8 mouse cellular contexts compared by ENCODE assay signal in the genomic region with DNA sequence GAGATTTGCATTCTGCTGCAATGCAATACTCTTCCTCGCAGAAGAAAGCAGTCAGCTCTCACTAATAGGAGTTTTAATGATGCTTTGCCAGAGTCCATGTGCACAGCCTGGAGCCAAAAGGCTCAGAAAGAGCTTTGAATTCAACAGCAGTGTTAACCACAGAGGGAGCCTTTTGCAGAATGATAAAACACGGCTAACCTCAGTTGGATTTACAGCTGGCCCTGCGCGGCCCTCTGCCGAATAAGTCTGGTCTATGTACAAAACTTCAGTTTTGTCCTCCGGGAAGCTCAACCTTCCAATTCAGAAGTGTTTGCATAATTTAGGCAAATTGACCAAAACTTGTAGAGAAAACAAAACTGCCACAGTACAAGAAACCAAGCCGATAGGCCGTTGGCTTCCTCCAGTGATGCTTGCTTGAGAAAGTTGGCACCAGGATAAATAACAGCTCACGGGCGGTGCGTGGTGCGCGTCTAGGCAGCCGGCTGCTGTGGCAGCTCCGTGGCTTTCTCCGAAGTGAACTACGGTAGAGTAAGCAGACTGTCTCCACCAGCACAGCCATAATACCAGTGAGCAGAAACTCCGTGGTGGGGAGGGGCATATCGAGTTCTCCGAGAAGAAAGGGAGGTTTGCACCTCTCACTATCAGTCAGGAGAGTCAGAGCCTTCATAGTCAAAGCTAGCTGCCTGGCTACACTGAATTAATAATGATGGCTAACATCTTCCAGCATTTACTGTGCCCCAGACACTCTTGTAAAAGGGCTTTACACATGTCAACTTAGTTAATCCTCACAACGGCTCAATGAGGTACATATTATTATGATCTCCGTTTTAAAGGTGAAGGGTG. TPM values are rescaled to one million over a fixed set of nuclear protein-coding genes. Genes with fewer than 3 reads are reported as not detected.
DNase-seq lines count a peak whose midpoint lies in the region; ATAC-seq and TF ChIP-seq lines count a peak whose summit lies in the region.

No protein-coding gene starts in this region.

- peak overlapping the region; percentile 94 for H3K27ac ChIP-seq in forebrain, embryonic 14.5 days (ENCODE audit: low read depth, low read length)
- no peak overlapping the region for H3K27ac ChIP-seq in intestine, postnatal 0 days (ENCODE audit: low read depth, low read length)
- H3K27ac ChIP-seq in stomach, embryonic 14.5 days (ENCODE audit: low read length) = no peak overlapping the region; the same call in 1 of the 2 replicates

- WGBS in forebrain, embryonic 14.5 days = 3% methylated on average over 22 of the region's 22 CpGs
- 35% methylated on average over 22 of the region's 22 CpGs for WGBS in intestine, postnatal 0 days
- WGBS in stomach, embryonic 14.5 days = 19% methylated on average over 22 of the region's 22 CpGs

- H3K27me3 ChIP-seq in E14TG2a.4 (ENCODE audit: insufficient read depth, low read length) = peaks cover 11% of the 10 kb centered on the region
- no peaks in the 10 kb centered on the region for H3K27me3 ChIP-seq in forebrain, embryonic 14.5 days (replicated peaks; ENCODE audit: control insufficient read depth, insufficient read depth, low read length)
- H3K27me3 ChIP-seq in intestine, postnatal 0 days (replicated peaks; ENCODE audit: control insufficient read depth, insufficient read depth, low read length) = no peaks in the 10 kb centered on the region
- no peaks in the 10 kb centered on the region for H3K27me3 ChIP-seq in stomach, embryonic 14.5 days (ENCODE audit: control insufficient read depth, insufficient read depth, low read length)

- peak overlapping the region; percentile 47 for H3K4me2 ChIP-seq in forebrain, embryonic 14.5 days (ENCODE audit: low read length)
- H3K4me2 ChIP-seq in intestine, postnatal 0 days (replicated peaks; ENCODE audit: low read depth) = peak overlapping the region; percentile 47
- H3K4me2 ChIP-seq in stomach, embryonic 14.5 days (replicated peaks; ENCODE audit: low read depth, low read length) = peak overlapping the region; percentile 36

- no peaks in the 10 kb centered on the region for H3K9me3 ChIP-seq in E14TG2a.4 (ENCODE audit: low read length)
- no peaks in the 10 kb centered on the region for H3K9me3 ChIP-seq in forebrain, embryonic 14.5 days (replicated peaks; ENCODE audit: control insufficient read depth, low read length)
- H3K9me3 ChIP-seq in intestine, postnatal 0 days (ENCODE audit: control insufficient read depth) = no peaks in the 10 kb centered on the region
- H3K9me3 ChIP-seq in stomach, embryonic 14.5 days (ENCODE audit: control insufficient read depth, low read depth, low read length) = no peaks in the 10 kb centered on the region

- ATAC-seq in forebrain, embryonic 14.5 days = peak; percentile 66
- ATAC-seq in intestine, postnatal 0 days = no peak
- ATAC-seq in stomach, embryonic 14.5 days (ENCODE audit: insufficient number of reproducible peaks, insufficient read depth, low FRiP score, low read depth) = no peak

- peaks cover 63% of the 10 kb centered on the region for H3K4me1 ChIP-seq in E14TG2a.4 (replicated peaks; ENCODE audit: low read depth, low read length)
- H3K4me1 ChIP-seq in forebrain, embryonic 14.5 days (ENCODE audit: control insufficient read depth, insufficient read depth, low read length) = peaks cover 41% of the 10 kb centered on the region
- H3K4me1 ChIP-seq in intestine, postnatal 0 days (replicated peaks; ENCODE audit: control insufficient read depth, insufficient read depth, low read length) = peaks cover 5% of the 10 kb centered on the region; the same call in 1 of the 2 replicates
- H3K4me1 ChIP-seq in stomach, embryonic 14.5 days (ENCODE audit: control insufficient read depth, insufficient read depth, low read length) = peaks cover 23% of the 10 kb centered on the region

- DNase-seq in cerebellum, postnatal 10 days = peak; percentile 44 to 47
- DNase-seq in cerebellum, adult 9-10 months = no peak
- DNase-seq in forebrain, embryonic 14.5 days (ENCODE audit: low spot score) = peak; percentile 86
- peak; percentile 9 for DNase-seq in lung, postnatal 25 days (ENCODE audit: low spot score)
- no peak for DNase-seq in urinary bladder, postnatal 25 days (ENCODE audit: low spot score)

- H3K36me3 ChIP-seq in E14TG2a.4 (ENCODE audit: insufficient read depth, low read length) = no peaks in the 10 kb centered on the region
- H3K36me3 ChIP-seq in forebrain, embryonic 14.5 days (ENCODE audit: control insufficient read depth, insufficient read depth, low read length) = no peaks in the 10 kb centered on the region
- no peaks in the 10 kb centered on the region for H3K36me3 ChIP-seq in intestine, postnatal 0 days (ENCODE audit: control insufficient read depth, insufficient read depth)
- H3K36me3 ChIP-seq in stomach, embryonic 14.5 days (ENCODE audit: control insufficient read depth, insufficient read depth, low read length) = no peaks in the 10 kb centered on the region

- H3K9ac ChIP-seq in forebrain, embryonic 14.5 days (ENCODE audit: low read length) = peak overlapping the region; percentile 43
- no peak overlapping the region for H3K9ac ChIP-seq in intestine, postnatal 0 days (ENCODE audit: low read depth, low read length)
- no peak overlapping the region for H3K9ac ChIP-seq in stomach, embryonic 14.5 days (replicated peaks; ENCODE audit: low read depth, low read length)

- no peak for TF ChIP-seq CTCF in E14TG2a.4 (conservative IDR thresholded peaks at IDR 0.05; ENCODE audit: low read length)
- TF ChIP-seq CTCF in intestine, postnatal 0 days (IDR thresholded peaks at IDR 0.05; ENCODE audit: low read depth) = no peak

- H3K4me3 ChIP-seq in E14TG2a.4 (replicated peaks; ENCODE audit: low read length) = peak overlapping the region; percentile 55
- H3K4me3 ChIP-seq in forebrain, embryonic 14.5 days (ENCODE audit: low read depth, low read length) = peak overlapping the region; percentile 18
- no peak overlapping the region for H3K4me3 ChIP-seq in intestine, postnatal 0 days (ENCODE audit: low read depth, low read length)
- no peak overlapping the region for H3K4me3 ChIP-seq in stomach, embryonic 14.5 days (ENCODE audit: low read depth, low read length)

RNA-seq across cellular contexts. Expression of a gene that starts 3.2 kb away (rescaled TPM):
- polyA plus RNA-seq in forebrain, embryonic 14.5 days (2014; fragmentation: Nextera tagmentation; extraction: Ambion mirVana) = 22.7 and 23.7 TPM in 2 replicates
- polyA plus RNA-seq in intestine, postnatal 0 days (2015; fragmentation: Nextera tagmentation; extraction: Ambion mirVana) = 1.3 and 1.8 TPM in 2 replicates
- 12.4 and 15.8 TPM in 2 replicates for polyA plus RNA-seq in stomach, embryonic 14.5 days (2014; fragmentation: Nextera tagmentation; extraction: Ambion mirVana)

Comparison
In these comparisons a context has a peak if more than half of its experiments do, and no peak if none do; other contexts are left out.
1. DNase-seq: peak in cerebellum, postnatal 10 days (2 of 2), forebrain, embryonic 14.5 days (single experiment) and lung, postnatal 25 days (single experiment); none in cerebellum, adult 9-10 months (single experiment) and urinary bladder, postnatal 25 days (single experiment).
2. H3K4me3 ChIP-seq: peak in E14TG2a.4 (single experiment) and forebrain, embryonic 14.5 days (single experiment); none in intestine, postnatal 0 days (single experiment) and stomach, embryonic 14.5 days (single experiment).
3. Peak in every context shown above with its lines, with median percentiles within 50 percentile points of each other: H3K4me2 ChIP-seq.